Mouse (Mus musculus) heart, postnatal 0 days (tissue): ENCODE data around the gene Dzank1.

Source experiments
- CTCF ChIP-seq: IDR thresholded peaks from 2 replicates; pipeline ENCODE4 v1.5.1; 2016; ENCODE audit warnings: antibody characterized with exemption, control low read depth, low read depth
- EP300 ChIP-seq: IDR thresholded peaks from 2 replicates; pipeline ENCODE4 v1.6.1; 2016; ENCODE audit warnings: antibody characterized with exemption, low read depth

GRCm38 (mm10) chr2:144489342-144489741 lies 37.9 kb downstream of the Dzank1 start:
- no peak for TF ChIP-seq EP300
- TF ChIP-seq CTCF = no peak
